Mouse (Mus musculus) layer of hippocampus, adult 11-12 months (tissue): ENCODE results near the gene Mcts1.

ENCODE experiments used
- DNase-seq: peaks from one replicate; pipeline ENCODE4 v3.0.0; 2022; ENCODE audit warnings: low spot score

The Mcts1 gene

DNA sequence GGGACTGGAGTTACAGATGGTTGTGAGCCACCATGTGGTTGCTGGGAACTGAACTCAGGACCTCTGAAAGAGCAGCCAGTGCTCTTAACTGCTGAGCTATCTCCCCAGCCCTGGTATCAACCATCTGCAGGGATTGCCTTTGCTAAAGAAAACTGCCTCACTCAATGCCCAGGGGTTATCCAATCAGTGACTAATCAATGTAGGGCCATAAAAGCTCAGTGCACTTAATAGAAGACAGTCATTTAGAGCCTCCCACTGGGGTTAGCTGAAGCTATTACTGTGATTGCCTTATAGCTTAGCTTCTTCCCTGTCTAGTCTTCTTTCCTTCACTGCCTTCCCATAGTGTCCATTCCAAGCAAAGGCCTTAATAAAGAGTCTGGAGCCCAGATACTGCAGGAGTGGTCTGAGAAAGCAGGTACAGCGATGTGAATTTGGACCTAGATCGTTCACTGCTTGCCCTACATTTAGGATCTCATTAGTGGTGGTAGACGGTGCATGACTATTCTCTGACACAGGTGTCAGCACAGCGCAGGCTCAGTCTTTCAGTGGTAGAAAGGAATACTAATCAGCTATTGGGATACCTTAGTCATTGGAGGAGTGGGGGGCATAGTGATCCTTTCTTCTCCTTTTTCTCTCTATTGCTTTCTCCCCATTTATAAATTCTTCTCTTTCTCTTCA is 56.0 kb downstream of the Mcts1 start:
- no peak for DNase-seq
